Mouse (Mus musculus): Measurements from ENCODE around the gene Lrrc61. TPM values are rescaled to one million over a fixed set of nuclear protein-coding genes. Genes with fewer than 3 reads are reported as not detected.
A peak's percentile ranks its signal among the peaks of the same experiment; 100 is the strongest.
"Not testable (repeated sequence)": the region's sequence is repeated elsewhere in the genome, so short reads cannot be mapped to it uniquely, and the experiment has no call there.

Lrrc61 gene
- 10 to 100 TPM; 29.0 to 30.6 TPM for total RNA-seq (2021)
- long read RNA-seq, experiment 1, transcript Lrrc61-202 (3 exons, 2,913 nt) = major isoform, 5 of 26 reads
- long read RNA-seq, experiment 1, partial matches to known transcripts = 0 of 26 reads
- long read RNA-seq, experiment 1, other reads (novel, unspliced or antisense) = 14 of 26 reads
- long read RNA-seq, experiment 2, partial matches to known transcripts = 0 of 27 reads
- long read RNA-seq, experiment 2, other reads (novel, unspliced or antisense) = 14 of 27 reads

DNA sequence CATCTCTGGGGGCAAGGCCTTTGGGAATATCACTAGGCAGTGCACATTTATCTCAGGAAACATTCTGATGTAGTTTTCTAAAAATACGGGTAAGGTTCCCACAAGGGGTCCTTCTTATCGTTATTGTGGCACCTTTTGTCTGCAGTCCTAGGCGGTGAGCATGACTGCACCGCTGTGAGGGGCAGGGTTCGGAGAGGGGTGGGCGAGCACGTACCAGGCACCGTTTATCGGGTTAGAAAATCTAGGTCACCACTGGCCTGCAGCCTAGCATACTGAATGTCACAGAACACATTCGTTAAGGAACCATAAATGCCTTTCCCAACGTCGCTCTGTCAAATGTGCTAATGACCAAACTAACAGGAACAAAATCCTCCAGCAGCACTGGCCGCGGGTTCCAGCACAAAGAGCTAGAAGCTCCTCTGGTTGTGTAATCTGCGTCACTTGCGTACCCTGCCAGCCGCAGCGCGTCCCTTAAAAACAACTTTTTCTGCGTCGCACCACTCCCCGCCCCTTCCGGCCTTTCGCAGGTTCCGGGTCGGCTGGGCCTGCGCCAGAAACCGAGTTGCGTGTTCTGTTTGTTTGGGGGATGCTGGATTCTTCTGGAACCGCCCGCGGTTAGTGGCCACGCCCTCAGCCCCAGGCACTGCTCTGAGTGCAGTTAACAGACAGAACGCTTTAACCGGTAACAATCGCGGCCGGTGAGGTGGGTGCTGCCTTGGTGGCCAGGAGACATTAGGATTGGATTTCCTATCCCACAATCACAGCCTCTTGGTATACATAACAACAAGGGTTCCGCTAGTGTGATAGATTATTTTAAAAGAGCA is at the start of gene Lrrc61:
Lrrc61 (plus strand) TSS at position 517 of the 824 bp plus-strand sequence.
- intact Hi-C loops (cut with DNase I) = no loop called here

DNA sequence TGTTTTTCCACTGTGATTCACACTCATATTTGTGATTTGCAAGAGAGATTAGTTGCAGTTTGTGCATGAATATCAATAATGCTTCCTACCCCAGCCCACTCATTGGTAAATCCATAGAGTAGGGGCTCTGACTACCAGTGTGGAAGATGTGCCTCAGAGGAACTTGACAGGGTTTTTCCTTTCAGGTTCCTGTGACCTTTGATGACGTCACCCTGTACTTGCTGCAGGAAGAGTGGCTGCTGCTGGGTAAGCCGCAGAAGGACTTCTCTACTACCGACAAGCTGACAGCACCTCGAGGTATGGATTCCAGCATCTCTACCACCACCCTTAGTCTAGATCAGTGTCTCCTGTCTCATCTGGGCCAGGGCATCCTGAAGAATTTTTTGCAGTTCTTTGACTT is 46.5 kb upstream of the Lrrc61 start:
- intact Hi-C loops (cut with DNase I) = no loop called here
- DNase-seq (ENCODE audit: low spot score in 2 of 2) = no peak

More for the DNA sequence above, at the start of gene Lrrc61:
- DNase-seq (ENCODE audit: low spot score in 2 of 2) = peak; percentile 97 to 99

DNA sequence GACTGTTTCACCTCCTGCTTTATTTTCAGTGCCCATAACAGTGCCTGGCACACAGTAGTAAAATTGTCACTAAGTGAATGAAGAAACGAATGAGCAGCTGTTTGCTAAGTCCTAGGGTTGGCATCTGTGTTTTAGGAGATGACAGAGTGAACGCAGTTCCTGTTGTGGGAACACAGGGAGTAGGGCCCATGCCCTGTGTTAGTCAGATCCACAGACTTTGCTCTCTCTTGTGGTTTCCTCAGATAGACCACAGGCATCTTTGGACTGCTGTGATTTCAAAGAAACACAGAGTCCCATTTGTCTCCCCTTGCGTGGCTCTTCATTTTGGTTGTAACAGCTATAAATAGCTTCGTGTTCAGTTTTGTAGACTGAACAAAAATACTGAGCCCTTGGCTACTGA is 44.2 kb upstream of the Lrrc61 start:
- intact Hi-C loops (cut with DNase I) = no loop called here
- DNase-seq (ENCODE audit: low spot score in 2 of 2) = no peak

DNA sequence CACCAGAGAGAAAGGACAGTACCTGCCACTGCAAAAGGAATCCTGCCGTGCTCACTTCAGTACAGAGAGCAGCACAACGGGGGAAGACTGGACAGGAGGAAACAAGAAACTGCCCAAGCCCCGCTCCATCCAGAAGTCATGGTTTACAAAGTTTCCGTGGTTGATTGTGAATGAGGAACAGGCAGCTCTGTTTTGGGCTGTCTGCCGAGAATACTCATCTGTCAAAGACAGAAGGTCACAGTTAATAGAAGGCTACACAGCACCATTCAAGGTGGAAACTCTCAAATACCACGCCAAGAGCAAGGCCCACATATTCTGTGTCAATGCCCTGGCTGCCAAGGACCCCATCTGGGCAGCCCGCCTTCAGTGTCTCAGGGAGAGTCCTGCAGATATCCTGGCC is 42.7 kb upstream of the Lrrc61 start:
- intact Hi-C loops (cut with DNase I) = no loop called here

DNA sequence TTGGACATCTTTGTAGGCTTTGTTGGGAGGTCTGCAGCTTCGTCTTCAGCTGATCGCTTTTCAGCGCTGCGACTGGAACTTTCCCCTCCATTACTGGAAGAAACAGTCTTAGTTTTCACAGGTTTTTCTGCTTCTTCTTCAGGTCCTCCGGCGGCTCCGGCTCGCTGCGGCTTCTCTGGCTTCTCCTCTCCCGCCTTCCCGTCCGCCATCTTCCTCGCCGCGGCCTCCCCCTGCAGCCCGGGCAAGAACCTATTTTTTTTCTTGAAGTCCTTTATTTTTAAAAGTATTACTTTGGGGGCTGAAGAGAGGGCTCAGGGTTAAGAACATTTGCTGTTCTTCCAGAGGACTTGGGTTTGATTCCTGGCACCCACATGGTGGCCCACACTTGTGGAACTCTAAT is 29.7 kb upstream of the Lrrc61 start:
- intact Hi-C loops (cut with DNase I); DNase-seq (ENCODE audit: low spot score in 2 of 2): not testable (repeated sequence)

More for the DNA sequence above, 42.7 kb upstream of the Lrrc61 start:
- DNase-seq (ENCODE audit: low spot score in 2 of 2) = no peak

DNA sequence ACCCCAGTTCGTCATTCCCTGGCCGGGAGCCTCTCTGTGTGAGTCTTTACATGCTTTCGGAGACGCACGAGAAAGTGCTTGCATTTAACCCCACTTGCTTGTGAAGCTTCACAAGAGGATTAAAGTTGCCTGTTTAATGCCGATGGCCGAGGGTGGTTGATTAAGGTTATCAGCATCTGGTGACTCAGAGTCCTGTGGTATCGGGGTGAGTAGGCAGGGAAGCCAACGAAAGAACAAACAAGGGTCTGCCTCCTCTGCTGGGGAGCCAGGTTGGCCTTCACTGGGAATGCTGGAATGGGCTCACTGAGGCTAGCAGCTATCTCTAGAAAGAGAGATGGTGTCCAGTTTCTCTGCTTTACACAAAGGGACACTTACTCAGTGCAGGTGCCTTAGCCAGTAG is 26.7 kb upstream of the Lrrc61 start:
- intact Hi-C loops (cut with DNase I) = no loop called here
- DNase-seq (ENCODE audit: low spot score in 2 of 2) = no peak

DNA sequence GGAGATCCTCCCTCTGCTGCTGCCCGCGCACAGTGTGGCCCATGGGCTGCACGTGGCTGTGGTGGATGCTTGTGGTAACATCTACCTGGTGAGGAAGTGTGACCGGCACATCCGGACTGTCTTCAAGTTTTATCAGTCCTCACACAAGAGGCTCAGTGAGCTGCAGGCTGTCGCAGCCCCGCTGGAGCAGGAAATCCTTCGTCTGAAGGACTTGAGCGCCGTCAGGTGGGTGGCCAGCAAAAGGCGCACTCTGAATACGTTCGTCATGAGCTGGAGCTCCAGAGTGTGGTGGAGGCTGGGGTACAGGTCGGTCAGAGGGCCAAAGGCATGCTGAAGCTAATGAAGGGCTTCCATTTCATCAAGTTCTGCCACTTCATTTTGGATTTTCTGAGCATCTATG is 25.3 kb upstream of the Lrrc61 start:
- DNase-seq (ENCODE audit: low spot score in 2 of 2) = no peak
- intact Hi-C loops (cut with DNase I) = no loop called here

DNA sequence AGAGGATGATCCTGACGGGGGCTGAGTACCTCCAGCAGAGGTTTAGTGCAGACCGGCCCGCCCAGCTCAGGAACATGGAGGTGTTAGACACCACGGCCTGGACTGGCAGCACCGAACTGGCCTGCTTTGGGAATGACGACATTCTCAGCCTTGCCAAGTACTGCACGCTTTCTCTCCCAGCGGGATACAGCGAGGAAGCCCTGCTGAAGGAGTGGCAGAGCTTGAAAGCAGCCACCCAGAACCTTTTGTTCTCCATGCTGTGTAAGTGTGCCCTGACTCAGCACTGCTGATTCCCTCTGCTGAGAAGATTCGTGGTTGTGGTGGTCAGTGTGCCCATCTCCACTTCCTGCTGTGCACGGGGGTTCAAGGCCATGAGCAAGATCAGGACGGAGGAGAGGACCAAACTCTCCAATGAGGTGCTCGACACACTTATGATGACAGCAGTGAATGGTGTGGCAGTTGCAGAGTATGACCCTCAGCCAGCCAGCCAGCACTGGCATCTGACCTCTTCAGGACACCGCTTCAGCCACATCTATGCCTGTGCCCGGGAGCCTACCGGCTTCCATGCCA is 24.6 kb upstream of the Lrrc61 start:
- no peak for DNase-seq (ENCODE audit: low spot score in 2 of 2)
- intact Hi-C loops (cut with DNase I) = no loop called here

DNA sequence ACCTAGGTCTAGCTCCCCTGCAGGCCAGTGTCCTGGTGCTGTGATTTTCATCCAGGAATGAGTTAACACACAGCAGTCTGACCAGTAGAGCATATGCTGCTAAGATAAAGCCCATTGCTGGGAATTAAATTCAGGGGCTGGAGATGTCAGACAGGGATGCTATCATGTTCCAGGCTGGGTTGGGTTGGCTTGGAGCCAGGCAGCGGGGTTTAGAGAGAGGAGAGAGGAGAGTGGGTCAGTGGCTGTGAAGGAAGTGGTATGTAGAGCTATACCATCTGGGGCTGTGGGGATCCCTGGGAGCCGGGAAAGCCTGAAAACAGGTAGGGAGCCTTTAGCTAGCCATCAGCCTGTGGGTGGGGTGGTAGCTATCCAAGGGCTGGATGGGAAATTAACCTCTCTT is 23.7 kb upstream of the Lrrc61 start:
- intact Hi-C loops (cut with DNase I) = no loop called here
- no peak for DNase-seq (ENCODE audit: low spot score in 2 of 2)

DNA sequence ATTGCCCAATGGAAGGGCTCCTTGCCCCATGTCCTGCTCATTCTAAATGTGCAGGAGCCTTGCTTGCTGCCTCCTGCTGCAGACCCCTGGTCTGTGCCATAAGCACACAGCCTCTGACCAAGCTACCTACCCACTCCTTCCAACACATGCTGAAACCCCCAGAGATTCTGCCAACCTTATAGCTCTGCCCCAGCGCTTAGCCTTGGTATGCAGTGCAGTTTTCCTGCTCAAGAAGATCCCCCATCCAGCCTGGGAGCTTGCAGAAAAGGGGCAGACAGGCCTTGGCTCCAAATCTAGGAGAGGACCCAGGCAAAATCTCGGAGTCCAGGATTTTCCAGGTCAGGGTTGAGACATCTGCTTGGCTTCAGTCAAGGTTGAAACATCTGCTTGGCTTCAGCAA is 21.1 kb upstream of the Lrrc61 start:
- DNase-seq (ENCODE audit: low spot score in 2 of 2) = no peak
- intact Hi-C loops (cut with DNase I) = no loop called here

DNA sequence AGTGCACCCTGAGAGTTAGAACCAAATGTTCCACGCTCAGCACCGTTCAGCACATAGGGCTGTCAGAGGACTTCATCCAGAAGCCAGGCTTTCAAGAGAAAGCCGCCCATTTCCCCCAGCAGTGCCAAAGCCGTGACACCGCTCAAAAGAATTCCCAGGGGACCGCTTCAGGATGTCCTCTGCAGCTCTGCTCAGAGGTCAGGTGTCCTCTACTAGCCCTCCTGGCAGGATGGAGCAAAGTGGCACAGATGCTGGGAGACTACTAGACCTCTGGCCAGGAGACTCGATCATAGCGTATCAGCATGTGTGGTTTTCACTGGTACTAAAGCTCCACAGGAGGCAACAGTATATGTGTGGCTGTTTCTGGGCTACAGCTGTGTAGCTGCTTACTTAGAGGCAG is 19.7 kb upstream of the Lrrc61 start:
- no peak for DNase-seq (ENCODE audit: low spot score in 2 of 2)
- intact Hi-C loops (cut with DNase I) = loop anchor here (5.0 kb wide), 2 partner anchors 138 to 358 kb away; partner anchors contain the start of gene Krba1

DNA sequence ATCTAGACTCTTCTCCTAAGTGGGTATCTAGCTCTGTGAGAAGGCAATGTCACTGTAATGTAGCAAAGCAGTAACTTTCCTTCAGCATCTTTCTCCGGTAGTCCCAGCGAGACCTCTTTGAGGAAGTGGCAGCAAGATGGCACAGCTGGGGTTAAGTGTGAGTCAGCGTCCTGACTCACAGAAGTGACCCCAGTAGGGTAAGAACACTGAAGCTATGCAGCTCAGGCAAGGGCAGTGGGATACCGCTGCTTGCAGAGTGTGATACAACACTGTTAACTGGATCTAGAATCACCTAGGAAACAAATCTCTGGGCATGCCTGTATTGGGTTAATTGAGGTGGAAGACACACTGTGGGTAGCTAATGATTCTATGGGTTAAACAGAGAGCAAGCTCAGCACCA is 18.5 kb upstream of the Lrrc61 start:
- DNase-seq (ENCODE audit: low spot score in 2 of 2) = no peak
- intact Hi-C loops (cut with DNase I) = loop anchor here (2.0 to 5.0 kb wide), 3 partner anchors 91 to 359 kb away; partner anchors contain the start of genes Krba1 and Zfp467

DNA sequence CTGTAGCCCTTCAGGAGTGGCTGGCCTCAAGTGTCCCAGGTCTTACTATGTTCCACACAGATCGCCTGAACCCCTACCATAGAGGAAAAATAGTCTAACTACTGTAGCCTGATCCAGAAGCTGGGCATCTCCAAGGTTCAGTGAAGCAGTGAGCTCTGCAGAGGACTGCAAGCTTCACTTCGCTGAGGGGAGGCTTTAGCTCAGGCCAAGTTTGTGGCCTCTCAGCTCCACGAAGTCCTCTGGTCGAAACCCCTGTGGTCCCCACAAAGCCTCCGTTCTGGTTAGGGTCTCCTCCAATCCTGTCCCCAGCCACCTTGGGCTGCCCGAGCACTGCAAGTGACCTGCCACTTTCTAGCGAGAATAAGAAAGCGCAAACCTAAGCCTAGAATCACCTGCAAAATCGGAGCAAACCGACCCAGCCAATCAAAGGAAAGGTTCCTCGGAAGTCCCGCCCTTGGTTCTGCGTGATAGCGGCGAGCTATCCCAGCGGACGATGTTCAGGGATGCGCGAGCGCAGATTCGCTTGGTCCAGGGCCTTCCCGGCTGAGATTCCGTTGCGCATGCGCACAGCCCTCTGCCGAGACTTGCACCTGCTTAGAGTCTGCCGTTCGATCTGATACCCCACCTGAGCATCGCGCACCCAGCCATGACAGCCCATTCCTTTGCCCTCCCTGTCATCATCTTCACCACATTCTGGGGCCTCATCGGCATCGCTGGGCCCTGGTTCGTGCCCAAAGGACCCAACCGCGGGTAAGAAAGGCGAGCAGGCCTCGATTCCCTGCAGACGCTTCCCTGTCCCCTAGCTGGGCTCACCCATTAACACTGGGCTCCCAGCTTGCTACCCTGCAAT is 17.3 kb upstream of the Lrrc61 start, which contains the start of gene Atp6v0e2:
Atp6v0e2 (plus strand) TSS at position 511 of the 850 bp plus-strand sequence.
- peak; percentile 93 to 94 for DNase-seq (ENCODE audit: low spot score in 2 of 2)
- intact Hi-C loops (cut with DNase I) = loop anchor here (2.0 to 5.0 kb wide), 3 partner anchors 93 to 360 kb away; partner anchors contain the start of genes Krba1 and Zfp467

DNA sequence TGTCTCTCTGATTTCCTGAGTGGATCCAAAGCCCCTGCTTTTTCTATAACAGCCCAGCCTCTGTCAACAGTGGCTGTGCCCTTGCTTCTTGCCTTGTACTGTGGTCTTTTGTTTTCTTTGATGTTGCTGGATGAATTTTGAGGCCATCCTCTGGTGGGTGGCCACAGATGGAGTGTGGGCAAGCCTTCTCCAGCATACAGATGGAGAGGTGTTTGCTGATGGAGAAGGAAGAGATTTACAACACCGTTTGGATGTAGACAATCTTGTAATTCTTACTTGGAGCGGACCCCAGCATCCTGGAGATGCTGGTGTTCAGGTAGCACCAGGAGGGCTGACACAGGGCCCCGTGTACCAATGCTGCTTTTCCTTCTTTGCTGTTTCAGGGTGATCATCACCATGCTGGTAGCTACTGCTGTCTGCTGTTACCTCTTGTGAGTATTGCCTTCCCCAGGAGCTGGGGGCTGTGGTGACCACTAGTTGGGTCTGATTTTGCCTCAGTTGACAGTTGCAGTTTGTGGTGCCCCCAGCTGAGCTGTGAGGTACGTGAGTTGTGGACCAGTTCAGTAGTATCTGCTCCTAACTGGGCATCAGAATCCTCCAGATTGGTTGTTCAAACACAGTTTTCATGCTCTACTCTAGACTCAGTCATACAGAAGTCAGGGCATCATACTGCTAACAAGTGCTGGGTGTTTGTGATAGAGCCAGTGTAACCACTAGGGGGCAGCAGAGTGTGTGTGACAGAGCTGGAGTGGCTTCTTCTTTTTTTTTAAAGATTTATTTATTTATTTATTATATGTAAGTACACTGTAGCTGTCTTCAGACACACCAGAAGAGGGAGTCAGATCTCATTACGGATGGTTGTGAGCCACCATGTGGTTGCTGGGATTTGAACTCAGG is 15.5 kb upstream of the Lrrc61 start:
- intact Hi-C loops (cut with DNase I) = loop anchor here (5.0 kb wide), 2 partner anchors 142 to 362 kb away; partner anchors contain the start of gene Krba1
- peak; percentile 88 to 95 for DNase-seq (ENCODE audit: low spot score in 2 of 2)

DNA sequence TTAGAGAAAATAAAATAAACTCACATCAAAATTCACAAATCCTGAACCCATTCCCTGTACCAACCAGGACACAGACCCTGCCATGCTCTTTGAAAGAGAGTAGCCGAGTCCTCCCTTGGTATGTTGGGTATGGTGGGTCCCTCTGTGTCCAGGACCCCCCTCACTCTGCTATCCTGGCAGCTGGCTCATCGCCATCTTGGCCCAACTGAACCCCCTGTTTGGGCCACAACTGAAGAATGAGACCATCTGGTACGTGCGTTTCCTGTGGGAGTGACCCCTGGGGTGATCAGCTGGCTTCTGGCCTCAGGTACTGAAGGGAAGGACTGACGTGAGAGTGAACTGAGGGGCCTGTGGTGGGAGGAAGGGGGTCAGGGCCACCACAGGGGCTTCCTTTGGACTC is 14.7 kb upstream of the Lrrc61 start:
- intact Hi-C loops (cut with DNase I) = loop anchor here (5.0 to 10.0 kb wide), 3 partner anchors 105 to 363 kb away; partner anchors contain the start of genes Gimap8 and Krba1
- DNase-seq (ENCODE audit: low spot score in 2 of 2) = no peak

DNA sequence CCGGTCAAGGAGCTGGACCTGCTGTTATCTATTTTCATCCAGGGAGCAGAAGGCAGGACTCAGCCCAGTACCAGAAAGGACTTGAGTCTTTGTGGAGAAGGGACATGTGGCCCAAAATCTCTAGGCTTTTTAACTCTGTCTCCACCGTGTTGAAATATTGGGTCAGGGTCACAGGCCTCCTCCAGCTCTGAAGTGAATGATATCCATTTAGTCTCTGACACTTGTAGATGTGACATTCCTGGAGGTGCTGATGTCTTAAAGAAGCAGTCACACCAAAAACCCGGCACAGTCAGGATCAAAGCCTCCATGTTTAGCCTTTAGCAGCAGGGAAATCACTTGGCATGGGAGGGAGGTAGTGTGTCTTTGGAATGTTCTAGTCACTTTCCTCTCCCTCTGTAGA is 13.9 kb upstream of the Lrrc61 start:
- intact Hi-C loops (cut with DNase I) = loop anchor here (10.0 kb wide), 1 partner anchor 104 kb away; the partner anchor contains the start of gene Gimap8
- DNase-seq (ENCODE audit: low spot score in 2 of 2) = no peak

DNA sequence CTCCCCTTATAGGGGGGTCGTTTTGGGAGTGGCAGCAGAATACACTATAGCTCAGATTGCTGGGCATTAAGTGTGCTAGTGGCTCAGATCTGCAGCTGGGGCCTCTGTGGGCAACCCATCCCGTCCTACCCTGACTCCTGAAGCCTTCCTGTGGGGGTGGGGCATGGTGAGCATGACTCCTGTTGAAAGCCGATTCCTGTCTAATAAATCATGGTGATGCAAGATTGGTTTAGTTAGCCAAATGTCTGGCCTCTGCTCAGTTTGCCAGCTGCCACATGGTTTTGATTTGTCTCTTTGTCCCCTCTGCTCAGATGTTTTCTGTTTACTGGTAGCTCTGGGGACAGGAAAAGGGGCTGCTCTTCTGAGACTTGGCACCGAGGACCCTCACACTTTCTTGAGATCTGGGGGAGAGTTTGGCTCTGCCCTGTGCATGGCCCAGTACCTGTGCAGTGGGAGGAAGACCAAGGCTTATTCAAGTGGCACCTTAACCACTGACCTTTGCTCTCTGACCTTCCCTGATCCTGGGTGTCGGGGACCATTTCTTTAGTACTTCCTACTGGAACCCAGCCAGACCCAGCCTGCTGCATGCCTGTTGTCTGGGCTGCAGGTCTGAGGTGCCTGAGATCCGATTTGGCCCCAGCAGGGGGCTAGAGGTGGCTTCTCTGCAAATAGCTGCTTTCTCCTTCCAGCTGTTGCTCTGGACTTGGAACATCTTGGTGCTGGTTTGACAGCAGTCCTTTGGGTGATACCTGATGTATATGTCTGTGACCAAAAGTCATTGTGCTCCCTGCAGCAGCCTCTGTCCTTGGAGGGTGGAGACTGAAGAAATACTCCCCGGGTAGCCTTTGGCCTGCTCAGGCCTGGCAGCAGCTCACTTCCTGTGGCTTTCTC is 12.8 kb upstream of the Lrrc61 start:
- no peak for DNase-seq (ENCODE audit: low spot score in 2 of 2)
- intact Hi-C loops (cut with DNase I) = loop anchor here (10.0 kb wide), 1 partner anchor 103 kb away; the partner anchor contains the start of gene Gimap8
